Mouse (Mus musculus): Measurements from ENCODE around the gene Rapgef1.

GRCm38 (mm10) chr2:29684498-29684897 lies 65.0 kb downstream of the Rapgef1 start:
- TF ChIP-seq CTCF (IDR thresholded peaks at IDR 0.05; ENCODE audit: control insufficient read depth, insufficient read depth, low read length) = no peak
- no peak for TF ChIP-seq POLR2A (IDR thresholded peaks at IDR 0.05; ENCODE audit: borderline replicate concordance, control insufficient read depth, low read depth, low read length)
